Mouse (Mus musculus): ENCODE measurements around the gene Krt39. TPM values are rescaled to one million over a fixed set of nuclear protein-coding genes. Genes with fewer than 3 reads are reported as not detected.

The Krt39 gene
- polyA plus RNA-seq, 1 experiment from 2014 or later = not detected

DNA sequence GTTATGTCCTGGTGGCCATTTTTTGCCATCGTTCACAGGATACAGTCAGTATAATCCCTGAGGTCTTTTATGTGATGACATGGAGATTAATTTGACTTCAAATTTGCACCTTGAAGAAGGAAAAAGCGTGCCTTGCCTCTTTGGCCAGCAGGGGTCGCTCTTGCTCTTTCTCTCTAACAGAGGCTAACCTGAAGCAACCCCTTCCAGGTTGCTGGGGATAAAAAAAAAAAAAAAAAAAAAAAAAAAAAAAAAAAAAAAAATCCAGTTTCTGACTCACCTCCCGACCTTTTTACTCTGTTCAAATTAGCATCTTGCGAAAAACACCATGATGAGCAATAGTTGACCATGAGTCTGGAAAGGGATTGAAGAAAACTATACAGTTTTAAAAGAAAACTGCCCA lies 56.3 kb downstream of the Krt39 start:
- H3K36me3 ChIP-seq = no peaks in the 10 kb centered on the region
- WGBS = 5% methylated on average over 5 of the region's 5 CpGs
- H3K27me3 ChIP-seq (ENCODE audit: insufficient read depth, poor library complexity, severe bottlenecking) = peaks cover 15% of the 10 kb centered on the region; the same call in 1 of the 2 replicates
- H3K4me1 ChIP-seq = no peaks in the 10 kb centered on the region
- no peaks in the 10 kb centered on the region for H3K9me3 ChIP-seq
- no peak overlapping the region for H3K27ac ChIP-seq
- no peak overlapping the region for H3K4me3 ChIP-seq
- peak; percentile 81 for DNase-seq (ENCODE audit: low spot score)

Other genes starting within 250 kb of the Krt39 start
- not detected in 2 replicates for gene Krt24, start 236.1 kb downstream of the Krt39 start, polyA plus RNA-seq (2016; fragmentation: Nextera tagmentation; extraction: Ambion mirVana)
- not detected in 2 replicates for gene Krt25, start 198.4 kb downstream of the Krt39 start, polyA plus RNA-seq (2016; fragmentation: Nextera tagmentation; extraction: Ambion mirVana)
- gene Krt26, start 183.4 kb downstream of the Krt39 start, polyA plus RNA-seq (2016; fragmentation: Nextera tagmentation; extraction: Ambion mirVana) = not detected in 2 replicates
- not detected in 2 replicates for gene Krt27, start 170.2 kb downstream of the Krt39 start, polyA plus RNA-seq (2016; fragmentation: Nextera tagmentation; extraction: Ambion mirVana)
- gene Krt28, start 146.4 kb downstream of the Krt39 start, polyA plus RNA-seq (2016; fragmentation: Nextera tagmentation; extraction: Ambion mirVana) = 0.20 and 0.39 TPM in 2 replicates
- 11.4 and 14.6 TPM in 2 replicates for gene Krt10, start 132.0 kb downstream of the Krt39 start, polyA plus RNA-seq (2016; fragmentation: Nextera tagmentation; extraction: Ambion mirVana)
- not detected in 2 replicates for gene Krt12, start 99.1 kb downstream of the Krt39 start, polyA plus RNA-seq (2016; fragmentation: Nextera tagmentation; extraction: Ambion mirVana)
- gene Krt20, start 83.2 kb downstream of the Krt39 start, polyA plus RNA-seq (2016; fragmentation: Nextera tagmentation; extraction: Ambion mirVana) = 6.6 and 9.5 TPM in 2 replicates
- 0.15 and 0.38 TPM in 2 replicates for gene Krt23, start 28.2 kb downstream of the Krt39 start, polyA plus RNA-seq (2016; fragmentation: Nextera tagmentation; extraction: Ambion mirVana)
- gene Krt40, start 21.8 kb upstream of the Krt39 start, polyA plus RNA-seq (2016; fragmentation: Nextera tagmentation; extraction: Ambion mirVana) = not detected in 2 replicates
- not detected in 2 replicates for gene Krtap3-3, start 29.5 kb upstream of the Krt39 start, polyA plus RNA-seq (2016; fragmentation: Nextera tagmentation; extraction: Ambion mirVana)
- gene Krtap3-2, start 35.5 kb upstream of the Krt39 start, polyA plus RNA-seq (2016; fragmentation: Nextera tagmentation; extraction: Ambion mirVana) = not detected in 2 replicates
- gene Gm11939, start 38.1 kb upstream of the Krt39 start, polyA plus RNA-seq (2016; fragmentation: Nextera tagmentation; extraction: Ambion mirVana) = not detected in 2 replicates
- gene Krtap3-1, start 45.3 kb upstream of the Krt39 start, polyA plus RNA-seq (2016; fragmentation: Nextera tagmentation; extraction: Ambion mirVana) = not detected in 2 replicates
- not detected in 2 replicates for gene Krtap1-5, start 59.7 kb upstream of the Krt39 start, polyA plus RNA-seq (2016; fragmentation: Nextera tagmentation; extraction: Ambion mirVana)
- not detected in 2 replicates for gene Krtap1-4, start 62.3 kb upstream of the Krt39 start, polyA plus RNA-seq (2016; fragmentation: Nextera tagmentation; extraction: Ambion mirVana)
- gene Krtap1-3, start 70.0 kb upstream of the Krt39 start, polyA plus RNA-seq (2016; fragmentation: Nextera tagmentation; extraction: Ambion mirVana) = not detected in 2 replicates
- not detected in 2 replicates for gene Krtap9-3, start 76.8 kb upstream of the Krt39 start, polyA plus RNA-seq (2016; fragmentation: Nextera tagmentation; extraction: Ambion mirVana)
- not detected in 2 replicates for gene Gm11938, start 82.0 kb upstream of the Krt39 start, polyA plus RNA-seq (2016; fragmentation: Nextera tagmentation; extraction: Ambion mirVana)
- gene Gm11937, start 88.9 kb upstream of the Krt39 start, polyA plus RNA-seq (2016; fragmentation: Nextera tagmentation; extraction: Ambion mirVana) = not detected in 2 replicates
- not detected in 2 replicates for gene Krtap2-4, start 93.5 kb upstream of the Krt39 start, polyA plus RNA-seq (2016; fragmentation: Nextera tagmentation; extraction: Ambion mirVana)
- gene Gm11562, start 99.1 kb upstream of the Krt39 start, polyA plus RNA-seq (2016; fragmentation: Nextera tagmentation; extraction: Ambion mirVana) = not detected in 2 replicates
- gene Krtap4-1, start 106.9 kb upstream of the Krt39 start, polyA plus RNA-seq (2016; fragmentation: Nextera tagmentation; extraction: Ambion mirVana) = not detected in 2 replicates
- gene Krtap4-2, start 113.7 kb upstream of the Krt39 start, polyA plus RNA-seq (2016; fragmentation: Nextera tagmentation; extraction: Ambion mirVana) = not detected in 2 replicates
- gene Krtap4-7, start 122.8 kb upstream of the Krt39 start, polyA plus RNA-seq (2016; fragmentation: Nextera tagmentation; extraction: Ambion mirVana) = not detected in 2 replicates
- not detected in 2 replicates for gene Gm11555, start 128.9 kb upstream of the Krt39 start, polyA plus RNA-seq (2016; fragmentation: Nextera tagmentation; extraction: Ambion mirVana)
- not detected in 2 replicates for gene Gm11563, start 137.6 kb upstream of the Krt39 start, polyA plus RNA-seq (2016; fragmentation: Nextera tagmentation; extraction: Ambion mirVana)
- not detected in 2 replicates for gene Krtap4-6, start 144.6 kb upstream of the Krt39 start, polyA plus RNA-seq (2016; fragmentation: Nextera tagmentation; extraction: Ambion mirVana)
- not detected in 2 replicates for gene Gm14190, start 169.4 kb upstream of the Krt39 start, polyA plus RNA-seq (2016; fragmentation: Nextera tagmentation; extraction: Ambion mirVana)
- not detected in 2 replicates for gene Gm14180, start 213.0 kb upstream of the Krt39 start, polyA plus RNA-seq (2016; fragmentation: Nextera tagmentation; extraction: Ambion mirVana)